Mouse (Mus musculus) layer of hippocampus, adult 8-10 months (tissue): ENCODE results near the gene Cacnb4. TPM values are rescaled to one million over a fixed set of nuclear protein-coding genes. Genes with fewer than 3 reads are reported as not detected.
A peak's percentile ranks its signal among the peaks of the same experiment; 100 is the strongest.

Source experiments
- DNase-seq, 2 experiments: peaks; one replicate each; pipeline ENCODE4 v3.0.0; 2022; ENCODE audit warnings: low spot score in 2 of 2
- total RNA-seq, 4 experiments: library from RNA; stranded (reverse); gene quantifications; 2 replicates each; pipeline ENCODE4 v1.2.4; 2022

Cacnb4 gene
- total RNA-seq, 4 experiments from 2014 or later: 79.3 to 85.5 (median 80.2) TPM

- DNase-seq: peak; percentile 85 to 91
These were observed 251.7 kb downstream of the Cacnb4 start, which contains the start of gene Arl5a for GRCm38 (mm10) chr2:52424747-52425522. Gene Arl5a (minus strand): TSS chr2:52424901.

GRCm38 (mm10) chr2:52424248-52424728 lies 252.3 kb downstream of the Cacnb4 start:
- DNase-seq: peak in 1 of 2 experiments; percentile 43

- no peak for DNase-seq
These were observed 252.9 kb downstream of the Cacnb4 start for GRCm38 (mm10) chr2:52423611-52424247.

GRCm38 (mm10) chr2:52422871-52423610 lies 253.6 kb downstream of the Cacnb4 start:
- no peak for DNase-seq

- no peak for DNase-seq
These were observed 255.4 kb downstream of the Cacnb4 start for GRCm38 (mm10) chr2:52421197-52421596.

GRCm38 (mm10) chr2:52420001-52420710 lies 256.5 kb downstream of the Cacnb4 start:
- no peak for DNase-seq

- no peak for DNase-seq
These were observed 257.3 kb downstream of the Cacnb4 start for GRCm38 (mm10) chr2:52419295-52419694.

- DNase-seq: no peak
These were observed 264.1 kb downstream of the Cacnb4 start for GRCm38 (mm10) chr2:52412524-52413037.

GRCm38 (mm10) chr2:52406480-52406879 lies 270.2 kb downstream of the Cacnb4 start:
- no peak for DNase-seq

GRCm38 (mm10) chr2:52405238-52405637 lies 271.4 kb downstream of the Cacnb4 start:
- no peak for DNase-seq

GRCm38 (mm10) chr2:52394529-52394928 lies 282.1 kb downstream of the Cacnb4 start:
- no peak for DNase-seq

- no peak for DNase-seq
These were observed 286.1 kb downstream of the Cacnb4 start for GRCm38 (mm10) chr2:52390415-52390975.

GRCm38 (mm10) chr2:52389975-52390374 lies 286.7 kb downstream of the Cacnb4 start:
- no peak for DNase-seq

- no peak for DNase-seq
These were observed 290.2 kb downstream of the Cacnb4 start for GRCm38 (mm10) chr2:52386451-52386850.

- DNase-seq: no peak
These were observed 290.6 kb downstream of the Cacnb4 start for GRCm38 (mm10) chr2:52386037-52386436.

- no peak for DNase-seq
These were observed 297.8 kb downstream of the Cacnb4 start for GRCm38 (mm10) chr2:52378848-52379261.

GRCm38 (mm10) chr2:52378448-52378804 lies 298.2 kb downstream of the Cacnb4 start, which contains the start of gene Neb:
Gene Neb (minus strand): TSS chr2:52378474.
- no peak for DNase-seq
